Mouse (Mus musculus) G1E (cell line): ENCODE measurements around the gene Rgl1.

Experiments
- CTCF ChIP-seq: IDR thresholded peaks from 2 replicates; pipeline ENCODE4 v1.5.1; 2012; ENCODE audit warnings: low read depth, low read length, inconsistent platforms, mixed read lengths
- GATA1 ChIP-seq: IDR thresholded peaks from 2 replicates; pipeline ENCODE4 v1.6.1; 2012; ENCODE audit warnings: borderline replicate concordance, low read length, inconsistent platforms, mixed read lengths
- GATA2 ChIP-seq: IDR thresholded peaks from 2 replicates; pipeline ENCODE4 v1.6.1; 2012; ENCODE audit warnings: low read depth, low read length, inconsistent platforms, borderline replicate concordance
- POLR2AphosphoS5 ChIP-seq: IDR thresholded peaks from 2 replicates; pipeline ENCODE4 v1.6.1; 2012; ENCODE audit warnings: low read depth, low read length, inconsistent platforms; ENCODE audit not compliant: insufficient replicate concordance
- TAL1 ChIP-seq: conservative IDR thresholded peaks from 2 replicates; pipeline ENCODE4 v1.6.1; 2012; ENCODE audit warnings: low read depth, low read length, inconsistent platforms, mixed read lengths

GRCm38 (mm10) chr1:152807619-152808391 is 41.7 kb upstream of the Rgl1 start:
- no peak for TF ChIP-seq CTCF
- TF ChIP-seq GATA2 = no peak
- TF ChIP-seq POLR2AphosphoS5 = no peak
- no peak for TF ChIP-seq GATA1
- no peak for TF ChIP-seq TAL1
